Mouse (Mus musculus): ENCODE data around the gene Fsip1. TPM values are rescaled to one million over a fixed set of nuclear protein-coding genes. Genes with fewer than 3 reads are reported as not detected.
"Not testable (repeated sequence)": the region's sequence is repeated elsewhere in the genome, so short reads cannot be mapped to it uniquely, and the experiment has no call there.

The Fsip1 gene
- polyA plus RNA-seq (2015; fragmentation: Nextera tagmentation; extraction: Ambion mirVana) = 0.93 and 1.4 TPM in 2 replicates

DNA sequence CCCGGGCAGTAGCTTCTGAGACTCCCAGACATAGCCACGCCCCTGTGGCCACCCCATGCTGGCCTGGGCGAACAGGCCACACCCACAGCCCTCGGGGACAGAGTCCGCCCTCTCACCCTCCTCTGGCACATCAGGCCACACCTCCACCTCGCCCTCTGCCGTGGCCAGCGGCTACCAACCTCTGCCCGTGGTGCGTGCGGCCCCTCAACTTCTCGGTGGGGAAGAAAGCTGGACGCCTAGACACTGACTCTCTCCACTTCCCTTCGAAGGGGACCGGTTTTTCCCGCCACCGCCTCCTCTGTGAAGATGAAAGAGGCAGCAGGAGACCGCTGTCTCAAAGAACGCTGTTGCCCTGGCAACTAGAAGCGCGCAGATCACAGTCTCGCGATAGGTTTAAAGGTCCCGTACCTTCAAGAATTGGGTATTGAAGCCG lies at the start of gene Fsip1:
Gene Fsip1, minus strand, starts transcription at position 346 of the 433 bp plus-strand sequence.
- DNase-seq (ENCODE audit: low spot score) = peak; percentile 84

DNA sequence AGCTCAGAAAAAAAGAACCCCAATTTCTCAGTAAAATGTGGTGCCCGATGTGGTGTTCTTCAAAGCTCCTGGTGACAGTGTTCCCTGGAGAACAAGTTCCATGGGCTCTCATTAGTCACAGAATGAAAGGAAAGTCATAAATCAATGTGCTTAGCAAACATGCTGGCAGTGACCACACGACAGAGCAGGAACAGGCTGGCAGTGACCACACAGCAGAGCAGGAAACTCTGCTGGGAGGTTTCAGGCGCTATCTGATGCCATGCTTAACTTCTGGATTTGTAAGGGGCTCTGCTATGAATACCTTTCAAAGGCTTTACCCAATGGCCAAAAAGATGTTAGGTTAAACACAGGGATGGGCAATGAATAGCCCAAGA lies 49.7 kb upstream of the Fsip1 start:
- no peak for DNase-seq (ENCODE audit: low spot score)

DNA sequence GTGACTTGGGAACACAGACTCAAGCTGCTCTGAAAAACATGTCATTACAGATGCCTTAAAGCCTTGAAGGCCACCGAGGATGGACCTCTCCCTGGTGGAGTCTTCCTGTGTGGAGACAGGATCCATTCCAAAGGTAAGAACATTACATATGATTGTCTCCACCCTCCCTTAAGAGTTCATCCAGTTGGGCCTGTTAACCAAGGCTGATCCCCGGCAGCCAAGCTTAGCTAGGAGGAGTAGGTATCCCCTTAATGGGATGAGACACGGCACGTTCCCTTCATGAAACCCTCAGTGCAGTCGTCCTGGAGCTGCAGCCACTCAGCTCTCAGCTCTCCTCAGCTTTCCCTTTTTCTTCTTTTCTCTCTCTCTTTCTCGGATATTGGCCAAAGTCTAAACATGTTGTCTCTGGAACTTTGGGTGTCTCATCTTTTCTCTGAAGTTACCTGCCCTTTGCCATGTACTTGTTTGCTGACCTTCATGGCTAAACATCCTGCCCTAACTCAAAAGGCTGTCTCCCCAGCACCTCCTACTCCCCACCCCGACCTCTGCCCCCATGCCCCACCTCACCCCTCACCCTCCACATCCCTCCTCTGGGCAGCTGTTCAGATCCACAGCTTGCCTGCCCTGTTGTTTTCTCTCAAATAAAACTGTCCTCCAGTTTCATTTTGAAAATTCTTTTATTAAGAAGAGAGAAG lies 49.2 kb upstream of the Fsip1 start:
- DNase-seq (ENCODE audit: low spot score) = no peak

DNA sequence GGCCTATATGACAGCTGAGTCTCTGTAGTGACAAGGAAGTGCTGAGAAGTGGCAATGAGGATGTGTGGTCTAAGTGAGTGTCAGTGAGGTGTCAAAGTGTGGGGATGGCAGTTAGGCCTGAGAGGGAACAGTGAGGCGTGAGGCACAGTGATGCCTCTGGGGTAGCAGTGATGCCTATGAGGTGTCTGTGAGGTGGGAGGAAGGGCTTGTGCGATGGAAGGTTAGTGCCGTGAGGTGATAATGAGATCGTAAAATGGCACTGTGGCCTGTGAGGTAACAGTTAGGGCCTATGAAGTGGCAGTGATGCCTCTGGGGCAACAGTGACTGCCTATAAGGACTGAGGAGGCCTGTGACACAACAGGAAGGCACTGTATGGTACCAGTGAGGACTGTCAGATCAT lies 46.7 kb upstream of the Fsip1 start:
- no peak for DNase-seq (ENCODE audit: low spot score)

DNA sequence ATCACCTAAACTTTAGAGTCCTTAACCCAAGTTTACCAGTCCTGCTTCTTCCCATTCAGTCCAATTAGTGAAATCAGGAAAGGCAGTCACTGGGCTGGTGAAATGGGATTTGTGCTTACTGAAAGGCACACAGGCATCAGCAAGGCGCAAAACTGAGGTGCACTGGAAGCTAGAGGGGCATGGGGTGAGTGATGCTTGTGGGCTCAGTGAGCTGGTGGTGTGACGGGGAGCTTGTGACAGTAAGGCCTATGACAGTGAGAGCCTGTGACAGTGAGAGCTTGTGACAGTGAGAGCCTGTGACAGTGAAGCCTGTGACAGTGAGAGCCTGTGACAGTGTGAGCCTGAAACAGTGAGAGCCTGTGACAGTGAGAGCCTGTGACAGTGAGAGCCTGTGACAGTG lies 44.9 kb upstream of the Fsip1 start:
- DNase-seq (ENCODE audit: low spot score) = no peak

DNA sequence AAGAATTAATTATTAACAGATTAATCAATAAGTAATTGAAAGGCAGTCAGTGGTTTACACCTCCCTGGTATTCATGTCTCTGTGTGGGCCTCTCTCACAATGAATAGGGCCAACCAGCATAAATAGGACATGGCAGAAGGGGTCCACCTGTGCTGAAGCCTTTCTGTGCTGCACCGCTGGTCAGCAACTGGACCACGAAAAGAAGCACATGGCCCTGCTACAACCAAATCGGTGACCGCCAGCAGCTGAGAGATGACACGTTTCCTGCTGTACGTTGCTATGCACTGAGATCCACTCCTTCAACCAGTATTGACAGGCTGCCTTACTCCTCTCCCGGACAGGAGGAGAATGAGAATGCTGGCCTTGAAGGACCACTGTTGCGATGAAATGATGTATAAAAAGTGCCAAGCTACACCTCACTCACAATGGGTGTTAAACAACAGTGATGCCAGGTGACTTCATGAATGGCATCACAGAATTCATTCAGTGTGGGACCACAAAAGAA lies 44.3 kb upstream of the Fsip1 start:
- DNase-seq (ENCODE audit: low spot score) = no peak

DNA sequence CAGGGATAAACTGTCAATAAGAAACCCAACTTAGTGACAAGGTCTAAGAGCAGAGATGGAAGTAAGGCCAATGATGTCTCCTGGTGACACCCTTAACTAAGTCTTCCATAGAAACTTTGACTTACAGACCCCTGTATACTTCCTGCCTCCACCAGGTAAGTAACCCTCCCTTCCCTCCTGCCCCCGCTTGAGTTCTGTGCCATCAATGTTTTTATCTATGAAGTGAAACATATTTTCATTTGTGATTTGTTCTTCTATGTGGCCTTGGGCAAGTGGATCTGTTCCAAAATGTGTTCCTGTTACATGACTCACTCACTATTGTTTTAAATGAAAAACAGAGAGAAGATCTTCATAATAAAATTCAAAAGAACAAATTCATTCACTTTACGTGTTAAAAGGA lies 43.2 kb upstream of the Fsip1 start:
- no peak for DNase-seq (ENCODE audit: low spot score)

DNA sequence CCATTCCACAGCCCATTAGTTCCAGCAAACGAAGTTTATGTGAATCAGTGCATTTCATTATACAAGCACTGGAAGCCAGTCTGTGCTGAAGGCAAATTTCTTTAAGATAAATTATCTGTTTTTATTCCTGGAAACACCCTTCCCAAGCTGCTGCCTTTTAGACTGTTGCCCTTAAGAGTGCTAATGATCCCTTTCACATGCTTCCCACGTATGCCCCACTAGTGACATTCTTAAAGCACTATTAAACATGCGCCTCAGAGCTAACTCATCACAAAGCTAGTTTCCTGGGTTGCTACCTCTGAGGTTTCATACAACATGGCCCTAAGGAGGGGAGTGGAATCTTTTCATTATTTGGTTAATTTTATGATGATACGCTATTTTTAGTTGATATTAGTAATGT lies 41.8 kb upstream of the Fsip1 start:
- DNase-seq (ENCODE audit: low spot score) = no peak

DNA sequence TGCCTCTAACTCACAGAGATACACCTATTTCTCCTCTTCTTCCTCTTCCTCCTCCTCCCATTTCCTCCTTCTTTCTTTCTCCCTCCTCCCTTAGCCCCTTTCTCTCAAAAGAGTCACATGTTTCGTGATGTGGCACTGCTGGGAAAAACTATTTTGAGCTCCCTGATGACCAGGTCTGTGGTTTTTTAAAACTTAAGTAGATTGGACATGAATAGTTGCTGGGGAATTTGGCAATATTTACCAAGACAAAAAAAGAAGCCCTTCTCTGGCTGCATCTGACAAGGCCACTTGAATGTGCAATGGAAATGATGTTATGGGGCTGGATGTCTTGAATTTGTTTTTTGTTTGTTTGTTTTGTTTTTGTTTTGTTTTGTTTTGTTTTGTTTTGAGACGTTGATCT lies 41.2 kb upstream of the Fsip1 start:
- DNase-seq (ENCODE audit: low spot score) = no peak

DNA sequence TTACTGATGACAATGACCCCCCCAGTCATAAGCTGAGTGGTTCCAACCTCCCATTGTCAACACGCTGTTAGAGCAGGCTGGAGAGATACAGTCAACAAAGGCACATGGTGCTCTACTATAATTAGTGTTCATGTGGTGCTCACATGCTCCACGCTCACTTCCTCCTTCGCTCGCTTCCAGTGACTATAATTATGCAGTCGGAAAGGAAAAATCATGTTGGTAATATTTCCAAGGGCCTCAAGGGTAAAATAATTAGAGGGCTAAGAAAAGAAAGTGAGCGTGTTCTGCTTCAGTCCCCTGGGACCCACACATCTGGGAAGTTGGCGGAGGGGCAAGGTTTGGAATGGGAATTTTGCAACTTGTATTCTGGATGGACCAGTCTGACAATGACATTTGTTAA lies 38.7 kb upstream of the Fsip1 start:
- no peak for DNase-seq (ENCODE audit: low spot score)

DNA sequence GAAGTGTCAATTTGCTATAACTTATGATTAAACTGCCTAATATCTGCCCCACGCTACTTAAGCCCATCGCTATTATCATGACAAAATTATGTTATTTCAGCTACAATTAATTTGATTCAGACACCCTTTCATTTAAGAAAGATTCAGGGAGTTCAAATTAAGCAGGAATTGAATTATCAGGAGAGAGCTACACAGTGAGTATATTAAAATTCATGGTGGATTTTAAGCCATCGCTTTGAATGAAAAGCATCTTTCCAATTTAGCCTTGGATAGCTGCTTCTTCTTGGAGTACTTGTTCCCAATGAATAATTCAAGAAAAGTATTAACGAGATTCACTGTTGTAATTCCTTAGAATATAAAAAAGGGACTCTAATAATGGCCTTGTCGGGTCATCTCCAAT lies 36.8 kb upstream of the Fsip1 start:
- no peak for DNase-seq (ENCODE audit: low spot score)

DNA sequence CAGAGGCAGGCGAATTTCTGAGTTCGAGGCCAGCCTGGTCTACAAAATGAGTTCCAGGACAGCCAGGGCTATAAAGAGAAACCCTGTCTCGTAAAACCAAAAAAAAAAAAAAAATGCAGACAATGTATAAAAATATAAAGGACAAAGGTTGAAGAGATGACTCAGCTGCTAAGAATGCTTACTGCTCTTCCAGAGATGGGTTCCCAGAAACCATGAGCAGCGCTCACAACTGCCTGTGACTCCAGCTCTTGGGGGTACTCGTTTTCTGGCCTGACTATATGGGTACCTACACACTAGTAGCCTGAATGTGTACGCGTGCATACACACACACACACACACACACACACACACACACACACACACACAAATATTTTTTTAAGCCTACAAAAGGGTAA lies 32.3 kb upstream of the Fsip1 start:
- not testable (repeated sequence) for DNase-seq (ENCODE audit: low spot score)

DNA sequence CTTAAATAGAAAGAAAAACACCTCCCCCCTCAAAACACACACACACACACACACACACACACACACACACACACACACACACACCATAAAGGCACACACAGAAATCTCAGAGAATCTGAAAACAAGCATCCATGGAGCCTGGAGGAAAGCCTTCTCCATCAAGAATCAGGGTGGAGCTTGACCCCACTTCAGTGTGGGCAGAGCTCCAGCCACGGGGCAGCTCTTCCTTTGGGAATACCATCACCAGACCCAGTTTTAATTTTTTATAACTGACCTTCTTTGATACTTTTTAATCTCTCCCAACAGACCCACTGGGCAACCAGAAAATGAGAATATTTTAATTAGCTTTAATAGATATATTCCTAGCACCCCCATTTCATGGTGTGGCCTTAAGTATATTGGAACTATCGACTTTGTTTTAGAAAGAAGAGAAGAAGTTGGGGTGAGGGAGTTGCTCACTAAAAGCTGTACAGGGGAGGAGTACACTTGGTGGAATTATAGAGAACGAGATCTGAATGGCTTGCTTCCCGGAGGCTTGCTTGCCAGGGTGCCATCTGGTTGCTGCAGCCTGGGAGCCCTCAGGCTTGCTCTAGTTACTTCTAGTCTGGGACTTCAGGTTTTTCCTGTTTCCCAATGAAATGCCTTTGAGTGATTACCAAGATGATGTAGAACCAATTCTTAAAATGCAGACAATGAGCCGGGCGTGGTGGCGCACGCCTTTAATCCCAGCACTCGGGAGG lies 31.7 kb upstream of the Fsip1 start:
- DNase-seq (ENCODE audit: low spot score) = no peak

DNA sequence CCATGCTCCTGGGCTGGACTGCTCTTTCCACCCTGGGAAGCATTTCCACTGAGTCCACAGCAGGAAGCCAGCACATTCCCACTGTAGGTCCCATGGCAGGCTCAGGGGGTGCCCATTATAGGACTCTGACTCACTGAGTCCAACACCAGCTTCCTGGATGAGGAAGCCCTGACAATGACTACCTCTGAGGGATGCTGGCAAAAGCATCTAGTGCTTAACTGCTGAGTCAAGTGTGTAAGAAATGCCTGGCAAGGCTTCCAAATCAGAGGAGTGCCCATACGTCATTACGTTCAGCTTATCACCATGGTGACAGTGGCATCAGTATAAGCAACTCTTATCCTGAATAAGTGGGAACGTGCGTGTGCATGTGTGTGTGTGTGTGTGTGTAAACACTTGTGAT lies 30.9 kb upstream of the Fsip1 start:
- no peak for DNase-seq (ENCODE audit: low spot score)

DNA sequence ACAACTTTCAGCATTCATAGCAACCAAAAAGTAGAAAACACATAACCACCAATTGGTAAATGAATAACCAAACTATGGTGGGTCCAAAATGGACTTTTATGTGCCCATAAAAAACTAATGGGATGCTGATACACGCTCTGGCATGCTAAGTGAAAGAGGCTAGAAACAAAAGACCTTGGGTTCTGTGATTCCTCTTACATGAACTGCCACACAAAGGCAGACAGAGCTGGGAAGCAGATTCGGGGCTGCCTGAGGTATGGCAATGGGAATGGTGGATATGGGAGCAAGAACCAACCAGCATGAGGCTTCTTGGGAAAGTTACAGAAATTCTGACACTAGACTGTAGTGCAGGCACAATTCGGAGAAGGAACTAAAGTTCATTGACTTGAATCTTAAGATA lies 25.7 kb upstream of the Fsip1 start:
- no peak for DNase-seq (ENCODE audit: low spot score)

DNA sequence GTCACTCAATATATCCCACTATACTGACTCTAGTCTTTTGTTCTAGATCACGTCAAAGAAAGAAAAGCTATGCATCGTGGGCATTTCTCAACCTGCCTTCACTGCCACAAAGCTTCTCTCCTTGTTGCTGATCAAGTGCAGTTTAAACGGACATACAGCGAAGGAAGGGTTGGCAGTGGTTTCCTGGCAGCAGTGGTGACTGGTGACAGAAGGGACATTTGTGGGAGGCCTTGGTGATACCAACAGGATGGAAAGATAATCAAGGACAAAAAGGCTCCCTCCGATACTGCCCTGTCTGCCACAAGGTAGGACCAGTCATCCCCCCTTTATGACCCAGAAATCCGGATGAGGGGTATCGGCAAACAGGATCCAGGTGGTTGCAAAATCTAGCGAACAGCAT lies 21.5 kb upstream of the Fsip1 start:
- DNase-seq (ENCODE audit: low spot score) = no peak

DNA sequence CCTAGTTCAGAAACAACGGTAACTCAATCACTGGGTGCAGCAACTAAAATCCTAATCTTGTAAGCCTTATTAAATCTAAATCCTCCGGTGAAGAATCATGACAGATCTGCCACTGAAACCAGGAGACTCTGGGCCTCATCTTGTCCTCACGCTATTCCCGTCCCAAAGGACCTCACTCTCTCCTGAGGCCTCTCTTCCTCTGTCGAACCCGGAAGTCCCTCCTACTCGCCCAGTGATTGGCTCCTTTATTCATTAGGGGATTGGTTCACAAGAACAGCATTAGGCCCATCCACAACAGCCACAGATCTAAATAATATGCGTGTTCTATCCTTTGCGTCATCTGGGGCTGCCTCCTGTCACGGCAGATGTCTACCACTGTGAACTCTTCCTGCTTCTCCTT lies 14.8 kb upstream of the Fsip1 start:
- no peak for DNase-seq (ENCODE audit: low spot score)

DNA sequence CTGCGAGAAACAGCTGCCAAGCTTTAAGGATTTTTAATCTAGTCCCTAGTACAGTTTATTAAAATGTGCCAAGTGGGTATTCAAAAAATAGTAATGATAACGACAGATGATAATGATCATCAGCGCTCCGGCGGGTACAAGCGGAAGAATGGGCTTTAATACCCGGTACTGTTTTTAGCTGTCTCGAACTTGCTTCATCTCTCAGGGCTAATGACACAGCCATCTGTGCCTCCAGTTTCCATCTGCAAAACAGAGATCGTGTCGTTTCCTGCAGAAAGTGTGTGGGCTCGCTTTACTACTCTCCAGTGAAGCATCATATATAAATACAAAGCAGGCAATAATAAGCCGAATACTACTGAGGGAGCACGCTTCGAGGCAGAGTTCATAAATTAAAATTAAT lies 13.4 kb upstream of the Fsip1 start:
- DNase-seq (ENCODE audit: low spot score) = no peak

DNA sequence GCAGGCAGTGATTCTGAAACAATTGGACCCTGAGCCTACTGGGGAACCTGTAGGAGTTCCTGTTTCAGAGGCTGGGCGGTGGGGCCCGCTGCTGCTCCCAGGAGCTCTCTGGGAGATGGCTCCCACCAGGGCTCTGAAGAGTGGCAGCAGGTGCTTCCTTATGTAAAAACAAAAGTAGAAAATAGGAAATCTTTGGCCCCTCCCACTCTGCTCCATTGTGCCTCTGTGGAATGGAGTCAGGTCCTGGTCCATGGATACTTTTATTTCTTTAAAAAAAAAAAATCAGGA lies 7.1 kb upstream of the Fsip1 start:
- DNase-seq (ENCODE audit: low spot score) = no peak

DNA sequence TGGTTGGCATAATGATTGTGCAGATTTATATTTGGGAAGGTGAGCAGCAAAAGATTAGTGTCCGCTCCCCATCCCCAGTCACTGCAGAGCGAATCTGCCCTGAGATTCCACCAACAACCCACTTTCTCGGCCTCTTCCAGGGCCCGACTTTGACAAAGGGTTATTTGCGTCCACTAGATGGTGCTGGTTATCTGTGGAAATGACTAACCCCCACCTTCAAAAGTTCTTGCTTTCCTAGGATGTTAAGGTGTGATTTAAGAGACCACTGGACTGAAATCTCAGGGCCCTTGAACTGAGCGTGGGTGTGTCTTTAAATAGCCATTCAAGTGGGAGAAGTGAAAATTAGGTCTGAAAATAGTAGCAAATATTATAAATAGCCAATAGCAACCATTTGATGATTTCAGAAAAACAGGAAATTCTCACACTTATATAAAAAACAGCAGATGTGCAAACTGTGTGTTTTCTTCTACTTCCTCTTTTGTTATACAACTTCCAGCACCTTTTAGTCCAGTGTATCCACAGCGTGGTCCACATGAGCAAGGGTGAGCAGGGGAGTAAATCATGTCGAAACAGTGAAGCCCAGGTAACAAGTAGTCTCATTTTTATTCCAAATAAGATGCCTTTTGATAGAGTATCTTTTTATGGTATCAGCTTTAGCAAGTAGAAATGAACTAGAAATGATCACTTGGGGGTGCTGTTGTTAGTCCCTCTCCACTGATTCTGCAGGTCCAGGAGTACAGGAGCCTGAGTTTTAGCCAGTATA lies 6.6 kb upstream of the Fsip1 start:
- peak; percentile 54 for DNase-seq (ENCODE audit: low spot score)

DNA sequence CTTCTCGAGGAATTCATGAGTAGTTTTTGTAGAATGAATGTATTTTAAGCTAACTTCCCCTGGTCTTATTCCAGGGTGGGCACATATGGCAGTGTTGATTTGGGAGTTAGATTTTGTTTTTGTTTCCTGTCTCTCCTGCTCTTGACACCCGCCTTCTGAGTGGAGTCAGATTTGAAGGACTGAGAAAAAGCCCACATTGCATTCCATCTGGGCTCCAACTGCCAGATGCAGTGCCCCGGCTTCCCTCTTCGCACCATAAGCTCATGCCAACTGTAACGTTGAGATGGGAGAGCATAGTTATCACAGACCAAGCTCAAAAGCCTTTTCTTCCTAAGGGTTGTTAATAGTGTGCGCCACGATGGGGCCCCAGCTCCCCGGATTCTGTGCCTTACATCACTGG lies 5.9 kb upstream of the Fsip1 start:
- no peak for DNase-seq (ENCODE audit: low spot score)

DNA sequence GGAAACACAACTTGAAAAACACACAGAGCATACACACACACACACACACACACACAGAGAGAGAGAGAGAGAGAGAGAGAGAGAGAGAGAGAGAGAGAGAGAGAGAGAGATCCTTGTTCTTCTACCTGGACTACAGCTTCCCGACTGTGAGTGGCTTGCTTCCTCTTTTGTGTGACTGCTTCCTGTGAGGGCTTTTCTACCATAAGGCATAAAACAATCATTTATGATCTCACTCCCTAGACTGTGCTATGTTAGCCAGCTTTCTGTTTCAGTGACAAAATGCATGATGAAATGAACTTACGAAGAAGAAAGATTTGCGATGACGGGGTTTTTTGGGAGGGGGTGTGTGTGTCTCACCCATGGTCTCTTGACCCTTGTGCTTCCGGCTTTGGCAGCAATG lies 3.0 kb upstream of the Fsip1 start:
- DNase-seq (ENCODE audit: low spot score) = no peak

DNA sequence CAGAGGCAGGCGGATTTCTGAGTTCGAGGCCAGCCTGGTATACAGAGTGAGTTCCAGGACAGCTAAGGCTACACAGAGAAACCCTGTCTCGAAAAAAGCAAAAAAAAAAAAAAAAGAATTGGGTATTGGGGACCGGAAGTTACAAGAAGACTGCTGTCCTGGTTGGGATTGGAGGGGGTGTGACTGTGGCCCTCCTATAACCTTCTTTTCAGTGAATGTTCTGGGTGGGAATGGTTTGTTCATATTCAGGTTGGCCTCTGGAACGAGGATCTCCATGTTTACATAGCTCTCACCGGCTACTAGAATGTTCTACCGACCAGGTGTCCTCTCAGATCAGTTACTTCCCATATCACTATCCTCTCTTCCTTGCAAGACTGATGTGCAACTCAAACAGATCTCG lies 328 bp upstream of the Fsip1 start:
- no peak for DNase-seq (ENCODE audit: low spot score)
